Mouse (Mus musculus) mammary gland, adult 2 months (tissue): ENCODE data around the gene Lyar. TPM values are rescaled to one million over a fixed set of nuclear protein-coding genes. Genes with fewer than 3 reads are reported as not detected.

Source experiments
- polyA plus RNA-seq: library from polyadenylated mRNA; depleted of rRNA; stranded (reverse); fragments of >200 nt; gene quantifications from 2 replicates; pipeline ENCODE4 v1.2.3, GENCODE M21; 2012; ENCODE audit warnings: low replicate concordance; rRNA removed

The Lyar gene
- polyA plus RNA-seq, result 2.4 and 3.6 TPM in 2 replicates

DNA sequence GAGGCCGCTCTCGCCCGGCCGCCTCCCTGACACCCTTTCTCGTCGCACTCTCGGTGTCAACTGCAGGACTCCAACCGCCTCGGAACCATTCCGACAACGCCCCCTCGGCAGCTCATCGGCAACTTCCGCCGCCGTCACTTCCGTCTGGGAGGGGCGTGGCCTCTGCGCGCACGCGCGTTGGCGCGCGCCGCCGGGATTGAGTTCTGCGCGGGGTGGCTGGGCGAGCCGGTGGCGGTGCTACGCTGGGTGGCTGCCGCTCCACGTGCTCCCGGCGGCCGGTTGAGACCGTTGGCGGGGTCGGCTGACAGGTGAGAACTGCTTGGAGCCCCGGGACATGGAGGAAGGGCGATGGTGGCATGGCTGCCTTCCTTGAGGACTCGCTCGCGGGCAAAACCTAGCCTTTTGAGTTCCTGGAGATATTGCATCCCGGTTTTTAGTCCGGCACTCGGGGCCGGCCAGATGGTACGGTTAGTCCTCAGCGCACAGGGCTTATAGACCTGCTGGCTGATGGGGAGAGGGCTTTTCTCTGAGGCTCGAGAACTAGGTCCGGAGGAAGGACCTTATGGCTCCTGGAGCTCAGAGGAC is at the start of gene Lyar, which contains the start of gene Zbtb49:
Gene Lyar, plus strand, starts transcription at position 143 of the 585 bp plus-strand sequence.
Gene Zbtb49, minus strand, starts transcription at position 130 of the 585 bp plus-strand sequence.

GRCm38 (mm10) chr5:38260107-38260682 is 39.9 kb downstream of the Lyar start, which contains the start of gene Tmem128:
Gene Tmem128 (plus strand): TSS chr5:38260185.

GRCm38 (mm10) chr5:38275771-38276170 is 55.5 kb downstream of the Lyar start, which contains the start of gene Otop1:
Gene Otop1 (plus strand): TSS chr5:38275972.

Other genes starting within 250 kb of the Lyar start
- gene Stx18, start 181.7 kb upstream of the Lyar start, polyA plus RNA-seq, result 15.6 and 18.8 TPM in 2 replicates
- 9.3 and 10.0 TPM in 2 replicates for gene Nsg1, start 60.6 kb upstream of the Lyar start, polyA plus RNA-seq
- gene Zbtb49, start within 50 bp of the Lyar start, polyA plus RNA-seq, result 11.0 and 16.7 TPM in 2 replicates
- 20.0 and 49.4 TPM in 2 replicates for gene Tmem128, start 39.7 kb downstream of the Lyar start, polyA plus RNA-seq
- gene Otop1, start 55.5 kb downstream of the Lyar start, polyA plus RNA-seq, result 16.8 and 21.6 TPM in 2 replicates
- gene Drd5, start 98.9 kb downstream of the Lyar start, polyA plus RNA-seq, result not detected in 2 replicates